Mouse (Mus musculus) heart, adult 2 months (tissue): ENCODE results near the gene Hcn2.

Experiments
- CTCF ChIP-seq: fragments of 200-600 bp; IDR thresholded peaks from 2 replicates; pipeline ENCODE4 v1.8.1; 2022; ENCODE audit warnings: antibody characterized with exemption, mild to moderate bottlenecking, moderate library complexity
- EP300 ChIP-seq: fragments of 200-500 bp; IDR thresholded peaks from 2 replicates; pipeline ENCODE4 v1.6.1; 2011; ENCODE audit warnings: low read depth, low read length, control low read depth; ENCODE audit not compliant: insufficient read depth
- POLR2A ChIP-seq: fragments of 200-500 bp; IDR thresholded peaks from 2 replicates; pipeline ENCODE4 v1.6.1; 2011; ENCODE audit warnings: mild to moderate bottlenecking, low read depth, low read length, control low read depth; ENCODE audit not compliant: insufficient read depth

GRCm38 (mm10) chr10:79709307-79709706 lies 7.1 kb upstream of the Hcn2 start:
- 0 out of 2 replicates have a peak, but pooled peaks have one; percentile 25 for TF ChIP-seq POLR2A
- TF ChIP-seq EP300: no peak
- no peak for TF ChIP-seq CTCF
